In genomic region chr17:25567745-25568144, GRCm38 (mm10) we compare ENCODE assay signal across 7 mouse cellular contexts. TPM values are rescaled to one million over a fixed set of nuclear protein-coding genes. Genes with fewer than 3 reads are reported as not detected.
DNase-seq lines count a peak whose midpoint lies in the region; ATAC-seq lines count a peak whose summit lies in the region.

No protein-coding gene starts in this region.

- no peak overlapping the region for H3K27ac ChIP-seq in embryonic facial prominence, embryonic 12.5 days

- peak overlapping the region; percentile 98 for H3K4me2 ChIP-seq in embryonic facial prominence, embryonic 12.5 days (replicated peaks)

- H3K4me3 ChIP-seq in embryonic facial prominence, embryonic 12.5 days, result no peak overlapping the region

- ATAC-seq in embryonic facial prominence, embryonic 12.5 days (ENCODE audit: insufficient number of reproducible peaks, insufficient read depth, low FRiP score, low TSS enrichment), result no peak

- 0 out of 2 replicates have a peak, but pooled peaks cover 3% of the 10 kb centered on the region for H3K36me3 ChIP-seq in embryonic facial prominence, embryonic 12.5 days

- H3K9me3 ChIP-seq in embryonic facial prominence, embryonic 12.5 days, result no peaks in the 10 kb centered on the region

- H3K4me1 ChIP-seq in embryonic facial prominence, embryonic 12.5 days, result peaks cover 47% of the 10 kb centered on the region

- H3K27me3 ChIP-seq in embryonic facial prominence, embryonic 12.5 days, result peaks cover 29% of the 10 kb centered on the region

- 20% methylated on average over 14 of the region's 14 CpGs for WGBS in embryonic facial prominence, embryonic 12.5 days

- H3K9ac ChIP-seq in embryonic facial prominence, embryonic 12.5 days, result no peak overlapping the region

- DNase-seq in ES-CJ7 (ENCODE audit: low read depth, low spot score), result peak; percentile 71
- peak; percentile 54 for DNase-seq in adrenal gland, adult 2 months
- peak; percentile 77 for DNase-seq in heart, postnatal 4 days
- peak; percentile 66 for DNase-seq in layer of hippocampus, adult 9-10 months (ENCODE audit: low spot score)
- peak; percentile 71 for DNase-seq in lung, postnatal 14 days
- DNase-seq in right cerebral cortex, adult 18-20 months, result peak; percentile 79

RNA-seq across cellular contexts. Expression of gene Sox8, which starts 2.7 kb away (rescaled TPM):
- total RNA-seq in adrenal gland, adult 2 months (2021), result 1 to 10 TPM in 1 of 2 experiments, under 1 TPM in 1; 0.83 to 1.5 TPM
- polyA plus RNA-seq in adrenal gland, adult 2 months (2012; rRNA removed), result 1.6 and 2.8 TPM in 2 replicates
- polyA plus RNA-seq in embryonic facial prominence, embryonic 12.5 days (2016; fragmentation: Nextera tagmentation; extraction: Ambion mirVana), result 11.8 and 13.2 TPM in 2 replicates
- under 1 TPM; 0.45 to 0.48 TPM for total RNA-seq in heart, postnatal 4 days (2021)

RNA-seq across cellular contexts. Expression of gene Lmf1, which starts 11.1 kb away (rescaled TPM):
- 10 to 100 TPM; 40.4 to 42.6 TPM for total RNA-seq in adrenal gland, adult 2 months (2021)
- polyA plus RNA-seq in adrenal gland, adult 2 months (2012; rRNA removed), result 30.3 and 35.8 TPM in 2 replicates
- polyA plus RNA-seq in embryonic facial prominence, embryonic 12.5 days (2016; fragmentation: Nextera tagmentation; extraction: Ambion mirVana), result 29.4 and 31.4 TPM in 2 replicates
- total RNA-seq in heart, postnatal 4 days (2021), result 10 to 100 TPM; 26.2 to 27.6 TPM
